Mouse (Mus musculus) forebrain, postnatal 0 days (tissue): Measurements from ENCODE around the gene Fam207a. TPM values are rescaled to one million over a fixed set of nuclear protein-coding genes. Genes with fewer than 3 reads are reported as not detected.

ENCODE experiments used
- ATAC-seq: fragments of 200-750 bp; cut with Nextera tagmentation; 2 replicates; pipeline ENCODE4 v1.8.0; 2017; ENCODE audit warnings: mild to moderate bottlenecking, moderate library complexity
- DNase-seq: peaks from one replicate; pipeline ENCODE4 v3.0.0-alpha.2; 2015
- H3K27ac ChIP-seq: fragments of 300-500 bp; sonication (generic); 2 replicates; pipeline ENCODE4 v1.5.1; 2014; ENCODE audit warnings: low read depth, mild to moderate bottlenecking, antibody characterized with exemption, low read length, moderate library complexity, mixed read lengths
- H3K27me3 ChIP-seq: fragments of 300-500 bp; sonication (generic); 2 replicates; pipeline ENCODE4 v1.6.1; 2014; ENCODE audit warnings: mild to moderate bottlenecking, low read length, mixed read lengths; ENCODE audit not compliant: insufficient read depth
- H3K36me3 ChIP-seq: fragments of 300-500 bp; sonication (generic); 2 replicates; pipeline ENCODE4 v1.6.1; 2014; ENCODE audit warnings: mild to moderate bottlenecking, moderate library complexity; ENCODE audit not compliant: insufficient read depth
- H3K4me1 ChIP-seq: fragments of 300-500 bp; sonication (generic); 2 replicates; pipeline ENCODE4 v1.6.1; 2014; ENCODE audit warnings: antibody characterized with exemption; ENCODE audit not compliant: insufficient read depth
- H3K4me2 ChIP-seq: fragments of 300-500 bp; sonication (generic); 2 replicates; pipeline ENCODE4 v1.6.1; 2014; ENCODE audit warnings: low read depth, mild to moderate bottlenecking, moderate library complexity
- H3K4me3 ChIP-seq: fragments of 300-500 bp; sonication (generic); 2 replicates; pipeline ENCODE4 v1.5.1; 2014; ENCODE audit warnings: low read depth, low read length, mixed read lengths
- H3K9ac ChIP-seq: fragments of 300-500 bp; sonication (generic); 2 replicates; pipeline ENCODE4 v1.6.1; 2014; ENCODE audit warnings: mild to moderate bottlenecking
- H3K9me3 ChIP-seq: fragments of 300-500 bp; sonication (generic); 2 replicates; pipeline ENCODE4 v1.6.1; 2016; ENCODE audit warnings: low read length
- CTCF ChIP-seq: sonication (generic); IDR thresholded peaks from 2 replicates; pipeline ENCODE4 v1.5.1; 2016; ENCODE audit warnings: antibody characterized with exemption, control low read depth, low read depth
- WGBS: fragments of 180-500 bp; shearing (Covaris S2); extraction: QIAGEN DNeasy Blood & Tissue Kit; methylation state at CpG from one replicate; pipeline ENCODE4 v1.1.7; 2014; 5-methylcytosine and 5-hydroxymethylcytosine counted together
- polyA plus RNA-seq: library from polyadenylated mRNA; unstranded; fragments of >200 nt; fragmentation: Nextera tagmentation; extraction: Ambion mirVana; gene quantifications from 2 replicates; pipeline ENCODE4 v1.2.1, GENCODE M21; 2015
- total RNA-seq: library from RNA; depleted of rRNA; stranded (reverse); fragments of >200 nt; gene quantifications from 2 replicates; pipeline ENCODE4 v1.2.3, GENCODE M21; 2014

Fam207a gene
- total and polyA plus RNA-seq, 2 experiments from 2014 or later = 34.9 to 42.2 TPM

GRCm38 (mm10) chr10:77541864-77542666, 26.5 kb upstream of the Fam207a start:
- 85% methylated on average over 10 of the region's 10 CpGs for WGBS
- ATAC-seq = no peak
- H3K9me3 ChIP-seq = no peaks in the 10 kb centered on the region

GRCm38 (mm10) chr10:77540576-77541102, 25.1 kb upstream of the Fam207a start:
- DNase-seq (no peak), ATAC-seq (no peak)
- no peak for TF ChIP-seq CTCF
- Histone ChIP-seq H3K27me3 (no peaks in the 10 kb centered on the region), H3K36me3 (no peaks in the 10 kb centered on the region), H3K4me1 (no peaks in the 10 kb centered on the region), H3K9me3 (no peaks in the 10 kb centered on the region), H3K9ac (no peak overlapping the region), H3K4me3 (no peak overlapping the region), H3K4me2 (no peak overlapping the region), H3K27ac (no peak overlapping the region)
- WGBS = 83% methylated on average over 4 of the region's 4 CpGs

More at GRCm38 (mm10) chr10:77541864-77542666, 26.5 kb upstream of the Fam207a start:
- no peak overlapping the region for H3K4me2 ChIP-seq
- no peak overlapping the region for H3K4me3 ChIP-seq
- no peaks in the 10 kb centered on the region for H3K4me1 ChIP-seq
- no peak overlapping the region for H3K27ac ChIP-seq
- no peaks in the 10 kb centered on the region for H3K36me3 ChIP-seq
- no peak overlapping the region for H3K9ac ChIP-seq
- no peaks in the 10 kb centered on the region for H3K27me3 ChIP-seq
- no peak for TF ChIP-seq CTCF
- no peak for DNase-seq

GRCm38 (mm10) chr10:77539320-77539945, 23.8 kb upstream of the Fam207a start:
- H3K9me3 ChIP-seq = no peaks in the 10 kb centered on the region
- no peak overlapping the region for H3K4me2 ChIP-seq
- H3K36me3 ChIP-seq = no peaks in the 10 kb centered on the region
- no peak for TF ChIP-seq CTCF
- no peak overlapping the region for H3K9ac ChIP-seq
- H3K4me1 ChIP-seq = no peaks in the 10 kb centered on the region
- no peak overlapping the region for H3K27ac ChIP-seq
- WGBS = 82% methylated on average over 7 of the region's 7 CpGs
- H3K4me3 ChIP-seq = no peak overlapping the region
- no peaks in the 10 kb centered on the region for H3K27me3 ChIP-seq
- ATAC-seq (no peak), DNase-seq (no peak)

GRCm38 (mm10) chr10:77537215-77538209, 21.9 kb upstream of the Fam207a start:
- Histone ChIP-seq H3K4me3 (no peak overlapping the region), H3K36me3 (no peaks in the 10 kb centered on the region), H3K4me2 (no peak overlapping the region), H3K4me1 (no peaks in the 10 kb centered on the region), H3K9ac (no peak overlapping the region), H3K9me3 (no peaks in the 10 kb centered on the region), H3K27ac (no peak overlapping the region), H3K27me3 (no peaks in the 10 kb centered on the region)
- DNase-seq (no peak), ATAC-seq (no peak)
- 85% methylated on average over 11 of the region's 11 CpGs for WGBS
- no peak for TF ChIP-seq CTCF

- no peak overlapping the region for H3K4me2 ChIP-seq
- no peaks in the 10 kb centered on the region for H3K4me1 ChIP-seq
- no peak overlapping the region for H3K4me3 ChIP-seq
- no peak overlapping the region for H3K27ac ChIP-seq
- no peaks in the 10 kb centered on the region for H3K36me3 ChIP-seq
- H3K27me3 ChIP-seq = no peaks in the 10 kb centered on the region
- ATAC-seq = no peak
- 80% methylated on average over 8 of the region's 8 CpGs for WGBS
- no peak for TF ChIP-seq CTCF
- H3K9ac ChIP-seq = no peak overlapping the region
- no peaks in the 10 kb centered on the region for H3K9me3 ChIP-seq
- DNase-seq = no peak
Measured at GRCm38 (mm10) chr10:77536727-77537126, 21.1 kb upstream of the Fam207a start.

GRCm38 (mm10) chr10:77532020-77532413, 16.4 kb upstream of the Fam207a start:
- H3K4me2 ChIP-seq = no peak overlapping the region
- DNase-seq = no peak
- H3K27me3 ChIP-seq = no peaks in the 10 kb centered on the region
- TF ChIP-seq CTCF = no peak
- H3K4me3 ChIP-seq = no peak overlapping the region
- 79% methylated on average over 1 of the region's 1 CpGs for WGBS
- no peaks in the 10 kb centered on the region for H3K4me1 ChIP-seq
- H3K9ac ChIP-seq = no peak overlapping the region
- ATAC-seq = no peak
- no peaks in the 10 kb centered on the region for H3K9me3 ChIP-seq
- no peaks in the 10 kb centered on the region for H3K36me3 ChIP-seq
- no peak overlapping the region for H3K27ac ChIP-seq
